Mouse (Mus musculus) CH12.LX (cell line): Measurements from ENCODE around the gene Nop53. TPM values are rescaled to one million over a fixed set of nuclear protein-coding genes. Genes with fewer than 3 reads are reported as not detected.

Source experiments
- DNase-seq: peaks from one replicate; pipeline ENCODE4 v3.0.0-alpha.2; 2013; ENCODE audit errors: extremely low read depth
- H3K27ac ChIP-seq: 2 replicates; pipeline ENCODE4 v1.5.1; 2012; ENCODE audit warnings: low read depth, mild to moderate bottlenecking, control low read depth, moderate library complexity; ENCODE audit not compliant: insufficient read depth
- H3K27me3 ChIP-seq: replicated peaks from 2 replicates; pipeline ENCODE3; 2012; ENCODE audit warnings: inconsistent platforms
- H3K36me3 ChIP-seq, 2 experiments: replicated peaks in 1 of 2; 2 replicates each; pipeline versions ENCODE3 to v1.6.1; 2012; ENCODE audit warnings: inconsistent platforms in 1 of 2, low read length in 1 of 2, mild to moderate bottlenecking in 1 of 2, mixed read lengths in 1 of 2, moderate library complexity in 1 of 2; ENCODE audit not compliant: control insufficient read depth in 1 of 2, insufficient read depth in 1 of 2
- H3K4me1 ChIP-seq, 2 experiments: 2 replicates each; pipeline ENCODE4 v1.6.1; 2012; ENCODE audit warnings: inconsistent platforms in 1 of 2, moderate library complexity in 1 of 2; ENCODE audit not compliant: insufficient read depth in 2 of 2, control insufficient read depth in 1 of 2
- H3K4me2 ChIP-seq: 2 replicates; pipeline ENCODE4 v1.6.1; 2012; ENCODE audit warnings: low read depth, mild to moderate bottlenecking, control low read depth; ENCODE audit not compliant: poor library complexity, insufficient read depth, severe bottlenecking
- H3K4me3 ChIP-seq, 3 experiments: fragments of 150-350 bp in 1 of 3; sonication (generic) in 1 of 3; replicated peaks in 1 of 3; 2 replicates each; pipeline versions ENCODE3 to v1.5.1; 2011 to 2012; ENCODE audit warnings: low read depth in 2 of 3, low read length in 2 of 3, mild to moderate bottlenecking in 2 of 3, moderate library complexity in 2 of 3, control low read depth in 1 of 3, improper control_type of control experiment in 1 of 3, inconsistent platforms in 1 of 3, mixed read lengths in 1 of 3; ENCODE audit not compliant: poor library complexity in 1 of 3
- H3K79me2 ChIP-seq: replicated peaks from 2 replicates; pipeline ENCODE4 v1.6.1; 2012; ENCODE audit warnings: mild to moderate bottlenecking, moderate library complexity; ENCODE audit not compliant: control insufficient read depth, poor library complexity, insufficient read depth, severe bottlenecking; ENCODE audit errors: extremely low read depth
- H3K9ac ChIP-seq: 2 replicates; pipeline ENCODE4 v1.6.1; 2012; ENCODE audit warnings: low read depth, mild to moderate bottlenecking, control low read depth, moderate library complexity; ENCODE audit not compliant: insufficient read depth
- H3K9me3 ChIP-seq: replicated peaks from 2 replicates; pipeline ENCODE3; 2012; ENCODE audit warnings: low read length, inconsistent platforms, mixed read lengths
- BHLHE40 ChIP-seq: IDR thresholded peaks from 2 replicates; pipeline ENCODE4 v1.6.1; 2011; ENCODE audit warnings: mild to moderate bottlenecking, low read depth, low read length, improper control_type of control experiment
- CHD1 ChIP-seq: IDR thresholded peaks from 2 replicates; pipeline ENCODE4 v1.6.1; 2012; ENCODE audit warnings: low read depth, low read length, improper control_type of control experiment, inconsistent platforms
- EP300 ChIP-seq: IDR thresholded peaks from 2 replicates; pipeline ENCODE4 v1.6.1; 2011; ENCODE audit warnings: low read length, improper control_type of control experiment
- ETS1 ChIP-seq: conservative IDR thresholded peaks from 2 replicates; pipeline ENCODE4 v1.6.1; 2012; ENCODE audit warnings: low read depth, mild to moderate bottlenecking, inconsistent platforms, low read length, improper control_type of control experiment, moderate library complexity
- GABPA ChIP-seq: IDR thresholded peaks from 2 replicates; pipeline ENCODE4 v1.6.1; 2012; ENCODE audit warnings: low read depth, low read length, improper control_type of control experiment, inconsistent platforms; ENCODE audit not compliant: insufficient replicate concordance
- JUN ChIP-seq: IDR thresholded peaks from 2 replicates; pipeline ENCODE4 v1.6.1; 2011; ENCODE audit warnings: low read depth, mild to moderate bottlenecking, low read length, improper control_type of control experiment, moderate library complexity; ENCODE audit not compliant: insufficient read depth
- JUND ChIP-seq: conservative IDR thresholded peaks from 2 replicates; pipeline ENCODE4 v1.6.1; 2011; ENCODE audit warnings: low read depth, low read length, improper control_type of control experiment
- KAT2A ChIP-seq: IDR thresholded peaks from 2 replicates; pipeline ENCODE4 v1.6.1; 2012; ENCODE audit warnings: low read length, improper control_type of control experiment, inconsistent platforms; ENCODE audit not compliant: insufficient replicate concordance
- MAX ChIP-seq: IDR thresholded peaks from 2 replicates; pipeline ENCODE4 v1.6.1; 2011; ENCODE audit warnings: low read length, improper control_type of control experiment
- MAZ ChIP-seq: IDR thresholded peaks from 2 replicates; pipeline ENCODE4 v1.6.1; 2012; ENCODE audit warnings: low read depth, mild to moderate bottlenecking, inconsistent platforms, low read length, improper control_type of control experiment, moderate library complexity
- MEF2A ChIP-seq: IDR thresholded peaks from 2 replicates; pipeline ENCODE4 v1.6.1; 2014; ENCODE audit warnings: low read depth, mild to moderate bottlenecking, inconsistent platforms, low read length, improper control_type of control experiment, borderline replicate concordance
- MXI1 ChIP-seq: IDR thresholded peaks from 2 replicates; pipeline ENCODE4 v1.6.1; 2011; ENCODE audit warnings: mild to moderate bottlenecking, low read depth, low read length, improper control_type of control experiment
- PAX5 ChIP-seq: IDR thresholded peaks from 2 replicates; pipeline ENCODE4 v1.6.1; 2012; ENCODE audit warnings: low read length, inconsistent platforms, mixed read lengths
- POLR2AphosphoS2 ChIP-seq: IDR thresholded peaks from 2 replicates; pipeline ENCODE4 v1.6.1; 2011; ENCODE audit warnings: low read depth, low read length, improper control_type of control experiment
- SIN3A ChIP-seq: IDR thresholded peaks from 2 replicates; pipeline ENCODE4 v1.6.1; 2012; ENCODE audit warnings: low read length, improper control_type of control experiment, inconsistent platforms
- SMC3 ChIP-seq: IDR thresholded peaks from 2 replicates; pipeline ENCODE4 v1.6.1; 2011; ENCODE audit warnings: low read depth, low read length, improper control_type of control experiment
- TBP ChIP-seq: conservative IDR thresholded peaks from 2 replicates; pipeline ENCODE4 v1.6.1; 2011; ENCODE audit warnings: low read depth, low read length, improper control_type of control experiment
- TCF12 ChIP-seq: IDR thresholded peaks from 2 replicates; pipeline ENCODE4 v1.6.1; 2014; ENCODE audit warnings: low read depth, mild to moderate bottlenecking, inconsistent platforms, low read length, improper control_type of control experiment
- UBTF ChIP-seq: IDR thresholded peaks from 2 replicates; pipeline ENCODE4 v1.6.1; 2012; ENCODE audit warnings: low read depth, mild to moderate bottlenecking, inconsistent platforms, low read length, improper control_type of control experiment, moderate library complexity
- USF1 ChIP-seq: IDR thresholded peaks from 2 replicates; pipeline ENCODE4 v1.6.1; 2014; ENCODE audit warnings: low read depth, mild to moderate bottlenecking, inconsistent platforms, low read length, improper control_type of control experiment
- ZC3H11A ChIP-seq: IDR thresholded peaks from 2 replicates; pipeline ENCODE4 v1.6.1; 2012; ENCODE audit warnings: low read depth, mild to moderate bottlenecking, inconsistent platforms, low read length, improper control_type of control experiment
- ZMIZ1 ChIP-seq: IDR thresholded peaks from 2 replicates; pipeline ENCODE4 v1.6.1; 2012; ENCODE audit warnings: low read depth, mild to moderate bottlenecking, inconsistent platforms, low read length, improper control_type of control experiment
- dilution Hi-C: fragments of 300-500 bp; cut with MboI; formaldehyde crosslinking; loops from 2 replicates; pipeline ENCODE4 v1.14.3; 2020; ENCODE audit warnings: low sequenced_read_pairs; ENCODE audit not compliant: extremely low pct_unique_long_range_greater_than_20kb, extremely low pct_ligation_motif_present
- in situ Hi-C: fragments of 300-500 bp; cut with MboI; formaldehyde crosslinking; loops from 3 replicates; pipeline ENCODE4 v1.14.3; 2019; ENCODE audit warnings: low sequenced_read_pairs, low pct_ligation_motif_present, low pct_unique_long_range_greater_than_20kb, mixed read lengths
- polyA plus RNA-seq: library from polyadenylated mRNA; unstranded; fragments of >175 nt; gene quantifications from 2 replicates; pipeline ENCODE4 v1.2.1, GENCODE M21; 2012; ENCODE audit warnings: low read depth; ENCODE audit not compliant: insufficient read length
- total RNA-seq, 2 experiments: library from RNA; depleted of rRNA; stranded (reverse); fragments of 300-350 nt in 1 of 2; fragments of >200 nt in 1 of 2; gene quantifications; 2 replicates each; pipeline ENCODE4 v1.2.3; 2012 to 2014

Nop53 gene
- total and polyA plus RNA-seq, 3 experiments = 199 to 310 (median 291) TPM

DNA sequence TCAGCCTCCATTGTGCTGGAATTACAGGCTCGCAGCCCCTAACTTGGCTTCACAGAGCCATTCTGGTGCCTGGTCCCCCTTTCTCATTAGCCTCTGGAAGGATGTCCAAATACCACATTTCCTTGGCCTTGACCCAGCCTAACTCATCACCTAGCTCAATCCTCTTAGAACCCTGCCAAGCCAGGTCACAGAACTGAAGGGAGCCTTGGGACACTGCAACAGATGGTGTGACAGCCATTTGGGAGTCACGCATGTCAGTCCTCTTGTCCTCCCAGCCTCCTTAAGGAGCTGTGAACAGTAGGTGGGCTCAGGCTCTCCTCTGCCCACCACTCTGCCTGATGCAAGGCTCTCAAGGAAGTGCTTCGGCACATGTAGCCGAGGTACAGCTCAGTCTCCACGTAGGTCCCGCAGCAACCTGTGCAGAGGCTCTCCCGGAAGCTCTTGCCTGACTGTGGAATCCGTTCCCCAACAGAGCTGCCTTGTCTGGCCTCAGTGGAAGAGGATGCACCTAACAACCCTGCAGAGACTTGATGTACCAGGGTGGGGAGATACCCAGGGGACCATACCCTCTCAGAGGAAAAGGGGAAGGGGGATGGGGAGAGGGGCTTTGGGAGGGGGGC is 37.8 kb downstream of the Nop53 start:
- dilution Hi-C loops (no loop called here), in situ Hi-C loops (no loop called here)
- H3K9ac ChIP-seq = no peak overlapping the region

GRCm38 (mm10) chr7:15906602-15907001 is 39.3 kb downstream of the Nop53 start:
- H3K4me2 ChIP-seq = no peak overlapping the region
- H3K79me2 ChIP-seq = no peaks in the 10 kb centered on the region
- no peak overlapping the region for H3K4me3 ChIP-seq
- DNase-seq = no peak
- peaks cover 0 to 4% of the 10 kb centered on the region in 2 experiments; a peak in 2 of 4 replicates for H3K4me1 ChIP-seq
- TF ChIP-seq EP300 (no peak), KAT2A (no peak), SIN3A (no peak), ZC3H11A (no peak), BHLHE40 (no peak), UBTF (no peak), MAZ (no peak), JUND (no peak), GABPA (no peak), ZMIZ1 (no peak), TBP (no peak), SMC3 (no peak)
- no peak overlapping the region for H3K9ac ChIP-seq
- no peaks in the 10 kb centered on the region for H3K9me3 ChIP-seq
- H3K27ac ChIP-seq = no peak overlapping the region
- H3K27me3 ChIP-seq = peaks cover 52% of the 10 kb centered on the region
- in situ Hi-C loops (no loop called here), dilution Hi-C loops (no loop called here)
- H3K36me3 ChIP-seq = no peaks in the 10 kb centered on the region

More for the DNA sequence above, 37.8 kb downstream of the Nop53 start:
- no peak for DNase-seq
- H3K4me1 ChIP-seq = no peaks in the 10 kb centered on the region
- no peak overlapping the region for H3K27ac ChIP-seq
- H3K79me2 ChIP-seq = no peaks in the 10 kb centered on the region
- TF ChIP-seq JUND (no peak), POLR2AphosphoS2 (no peak), TCF12 (no peak), EP300 (no peak), PAX5 (no peak), ETS1 (no peak), CHD1 (no peak), JUN (no peak), MEF2A (no peak), TBP (no peak), MAX (no peak), MXI1 (no peak), MAZ (no peak), KAT2A (no peak), USF1 (no peak)
- H3K9me3 ChIP-seq = no peaks in the 10 kb centered on the region
- no peaks in the 10 kb centered on the region for H3K36me3 ChIP-seq
- H3K27me3 ChIP-seq = peaks cover 41% of the 10 kb centered on the region
- no peak overlapping the region for H3K4me2 ChIP-seq
- H3K4me3 ChIP-seq = no peak overlapping the region
